Mouse (Mus musculus): ENCODE measurements around the gene C1qbp. TPM values are rescaled to one million over a fixed set of nuclear protein-coding genes. Genes with fewer than 3 reads are reported as not detected.

Gene C1qbp
- polyA plus RNA-seq, 1 experiment from 2014 or later: 342 TPM

DNA sequence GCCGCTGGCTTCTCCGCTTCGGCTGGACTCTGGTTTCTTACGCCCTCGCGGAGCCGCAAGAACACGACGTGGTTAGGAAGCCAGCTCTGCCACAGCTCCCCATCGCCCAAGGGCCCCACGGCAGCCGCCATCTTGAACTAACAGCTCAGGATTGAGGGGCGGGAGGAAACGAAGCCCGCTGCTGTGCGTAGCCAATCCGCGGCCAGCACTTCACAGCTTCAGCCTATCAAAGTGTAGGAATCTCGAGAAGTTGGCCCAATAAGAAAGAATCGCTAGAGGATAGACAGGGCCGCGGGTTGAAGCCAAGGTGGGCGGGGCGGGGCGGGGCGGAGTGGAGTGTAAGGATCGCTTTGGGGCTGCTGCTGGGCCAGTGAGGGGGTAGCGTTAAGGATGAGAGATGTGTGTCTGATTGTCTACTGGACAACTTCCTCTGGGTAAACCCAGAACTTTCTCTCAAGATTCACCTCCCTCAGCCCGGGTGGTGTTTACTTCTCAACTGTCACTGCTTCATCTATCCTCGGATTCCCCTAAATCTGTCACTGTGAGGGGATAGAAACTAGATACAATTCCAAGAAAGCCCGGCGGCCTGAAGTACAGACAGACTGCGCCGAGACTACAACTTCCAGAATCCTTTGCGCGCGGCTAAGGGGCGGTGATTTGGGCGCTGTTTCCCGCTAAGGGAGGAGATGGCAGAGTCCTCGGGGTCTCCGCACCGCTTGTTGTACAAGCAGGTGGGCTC lies 12.8 kb downstream of the C1qbp start, which contains the start of the genes Nup88 and Rpain:
Nup88 (minus strand) TSS at position 153 of the 739 bp plus-strand sequence.
Rpain (plus strand) TSS at position 393 of the 739 bp plus-strand sequence.
- H3K4me3 ChIP-seq: peak within 1 kb of the TSS; percentile 96
- peaks cover 58% of the 10 kb centered on the region for H3K36me3 ChIP-seq
- H3K27ac ChIP-seq (replicated peaks): peak within 1 kb of the TSS; percentile 94
- H3K9me3 ChIP-seq (replicated peaks): no peaks in the 10 kb centered on the region
- DNase-seq (ENCODE audit: low spot score): peak; percentile 94
- WGBS: under 1% methylated on average over 43 of the region's 43 CpGs
- no peaks in the 10 kb centered on the region for H3K27me3 ChIP-seq (ENCODE audit: low read depth, poor library complexity, severe bottlenecking)
- peaks cover 22% of the 10 kb centered on the region for H3K4me1 ChIP-seq

DNA sequence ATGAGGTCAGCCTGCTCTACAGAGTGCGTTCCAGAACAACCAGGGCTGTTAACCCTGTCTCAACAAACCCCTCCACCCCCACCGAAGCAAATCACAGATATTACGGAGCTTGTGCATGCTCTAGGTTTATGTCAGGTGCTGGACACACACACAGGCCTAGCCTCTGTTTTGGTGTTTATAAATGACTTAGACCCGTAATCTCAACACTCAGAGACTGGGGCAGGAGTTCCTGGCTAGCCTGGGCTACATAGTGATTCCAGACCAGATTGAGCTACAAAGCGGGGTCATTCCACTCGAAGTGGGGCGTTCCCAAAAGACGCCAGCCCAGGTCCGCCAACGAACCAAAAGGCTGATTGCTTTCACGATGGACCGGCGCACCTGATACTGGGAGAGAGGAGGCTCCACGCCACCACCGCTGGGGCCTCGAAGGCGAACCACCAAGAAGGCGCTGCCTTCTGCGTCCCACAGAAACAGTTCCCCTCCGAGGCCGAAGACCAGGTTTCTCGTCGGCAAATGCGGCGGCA lies 13.5 kb downstream of the C1qbp start:
- DNase-seq (ENCODE audit: low spot score): no peak
- peak overlapping the region; percentile 94 for H3K27ac ChIP-seq (replicated peaks)
- peaks cover 22% of the 10 kb centered on the region for H3K4me1 ChIP-seq
- no peaks in the 10 kb centered on the region for H3K9me3 ChIP-seq (replicated peaks)
- peaks cover 58% of the 10 kb centered on the region for H3K36me3 ChIP-seq
- H3K27me3 ChIP-seq (ENCODE audit: low read depth, poor library complexity, severe bottlenecking): no peaks in the 10 kb centered on the region
- WGBS: 2% methylated on average over 25 of the region's 25 CpGs
- H3K4me3 ChIP-seq: peak overlapping the region; percentile 96

DNA sequence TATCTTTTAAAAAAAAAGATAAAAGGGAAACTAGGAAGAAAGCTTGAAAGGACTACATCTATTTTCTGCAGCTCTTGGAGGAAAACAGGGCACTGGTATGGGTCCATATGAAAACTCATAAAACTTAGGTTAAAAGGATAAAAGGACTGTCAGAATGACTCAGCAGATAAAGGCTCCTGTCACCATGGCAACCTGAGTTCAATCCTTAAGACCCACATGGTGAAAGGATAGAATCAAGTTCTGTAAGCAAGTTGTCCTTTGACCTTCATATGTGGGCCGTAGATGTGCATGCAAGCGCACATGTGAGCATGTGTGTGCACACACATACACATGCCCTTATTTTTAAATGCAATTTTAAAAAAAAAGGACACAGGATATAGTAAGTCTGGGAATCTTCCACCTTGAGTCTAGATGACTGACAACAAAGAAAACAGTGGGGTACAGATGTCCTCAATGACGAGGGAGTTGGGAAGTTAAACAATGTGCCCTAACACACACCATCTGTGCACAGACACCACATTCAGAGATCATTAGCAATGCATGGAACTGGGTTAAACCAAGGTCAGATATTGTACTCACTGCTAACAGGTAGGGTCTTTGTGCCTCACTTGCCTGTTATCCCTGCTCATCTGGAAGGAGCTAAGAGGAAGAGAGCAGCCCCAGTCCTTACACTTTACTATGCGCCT lies 18.5 kb downstream of the C1qbp start:
- no peak for DNase-seq (ENCODE audit: low spot score)
- H3K36me3 ChIP-seq: peaks cover 80% of the 10 kb centered on the region
- H3K4me3 ChIP-seq: no peak overlapping the region
- no peaks in the 10 kb centered on the region for H3K27me3 ChIP-seq (ENCODE audit: low read depth, poor library complexity, severe bottlenecking)
- 84% methylated on average over 4 of the region's 4 CpGs for WGBS
- no peak overlapping the region for H3K27ac ChIP-seq (replicated peaks)
- H3K4me1 ChIP-seq: peaks cover 14% of the 10 kb centered on the region
- no peaks in the 10 kb centered on the region for H3K9me3 ChIP-seq (replicated peaks)

DNA sequence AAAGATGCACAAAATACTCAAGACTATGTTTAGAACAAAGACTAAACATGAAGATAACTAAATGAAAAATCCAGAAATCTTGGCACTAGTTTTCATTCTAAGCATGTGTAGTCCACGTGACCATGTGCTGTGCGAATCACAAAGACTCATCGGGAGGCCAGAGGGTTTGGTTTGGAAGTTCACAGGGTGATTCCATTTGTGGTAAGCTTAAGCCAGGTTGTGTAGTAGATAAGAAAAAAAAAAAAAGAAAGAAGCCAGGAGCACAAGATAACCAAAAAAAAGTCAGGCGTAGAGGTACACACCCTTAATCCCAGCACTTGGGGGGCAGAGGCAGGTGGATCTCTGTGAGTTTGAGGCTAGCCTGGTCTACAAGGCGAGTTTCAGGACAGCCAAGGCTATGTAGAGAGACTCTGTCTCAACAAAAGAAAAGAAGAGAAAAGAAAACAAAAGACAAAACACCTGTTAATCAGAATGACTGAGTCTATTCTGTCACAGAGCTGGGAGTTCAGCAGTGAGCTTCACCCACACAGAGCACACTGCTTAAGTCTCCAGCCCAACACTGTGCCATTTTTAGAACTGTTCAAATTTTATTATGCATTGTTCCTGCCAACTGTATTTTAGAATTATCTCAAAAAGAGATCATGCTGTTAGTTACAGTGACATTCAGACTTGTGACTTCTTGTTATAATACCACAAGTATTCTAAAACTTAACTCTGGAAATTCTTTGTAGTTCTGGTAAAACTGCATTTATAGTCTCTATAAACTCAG lies 21.9 kb downstream of the C1qbp start:
- peaks cover 100% of the 10 kb centered on the region for H3K36me3 ChIP-seq
- H3K27me3 ChIP-seq (ENCODE audit: low read depth, poor library complexity, severe bottlenecking): no peaks in the 10 kb centered on the region
- H3K27ac ChIP-seq (replicated peaks): no peak overlapping the region
- DNase-seq (ENCODE audit: low spot score): no peak
- WGBS: 91% methylated on average over 5 of the region's 5 CpGs
- H3K4me1 ChIP-seq: no peaks in the 10 kb centered on the region
- H3K9me3 ChIP-seq (replicated peaks): no peaks in the 10 kb centered on the region
- no peak overlapping the region for H3K4me3 ChIP-seq

DNA sequence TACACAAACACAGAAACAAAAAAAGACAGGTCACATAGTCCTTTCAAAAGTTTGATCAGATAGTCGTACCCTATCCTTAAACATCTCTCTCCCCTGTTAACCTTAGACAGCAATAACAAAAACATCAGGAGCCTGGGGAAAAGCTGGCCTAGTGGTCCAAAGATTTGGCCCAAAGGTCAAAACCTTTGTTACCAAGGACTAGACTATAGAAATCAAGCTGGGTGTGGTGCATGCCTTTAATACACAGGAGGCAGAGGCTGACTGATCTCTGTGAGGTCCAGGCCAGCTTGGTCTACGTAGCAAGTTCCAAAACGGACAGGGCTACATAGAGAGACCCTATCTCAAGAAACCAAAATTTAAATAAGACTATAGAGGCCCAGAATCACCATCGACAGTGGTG lies 28.1 kb downstream of the C1qbp start:
- DNase-seq (ENCODE audit: low spot score): no peak
- 93% methylated on average over 4 of the region's 4 CpGs for WGBS
- H3K36me3 ChIP-seq: peaks cover 100% of the 10 kb centered on the region

DNA sequence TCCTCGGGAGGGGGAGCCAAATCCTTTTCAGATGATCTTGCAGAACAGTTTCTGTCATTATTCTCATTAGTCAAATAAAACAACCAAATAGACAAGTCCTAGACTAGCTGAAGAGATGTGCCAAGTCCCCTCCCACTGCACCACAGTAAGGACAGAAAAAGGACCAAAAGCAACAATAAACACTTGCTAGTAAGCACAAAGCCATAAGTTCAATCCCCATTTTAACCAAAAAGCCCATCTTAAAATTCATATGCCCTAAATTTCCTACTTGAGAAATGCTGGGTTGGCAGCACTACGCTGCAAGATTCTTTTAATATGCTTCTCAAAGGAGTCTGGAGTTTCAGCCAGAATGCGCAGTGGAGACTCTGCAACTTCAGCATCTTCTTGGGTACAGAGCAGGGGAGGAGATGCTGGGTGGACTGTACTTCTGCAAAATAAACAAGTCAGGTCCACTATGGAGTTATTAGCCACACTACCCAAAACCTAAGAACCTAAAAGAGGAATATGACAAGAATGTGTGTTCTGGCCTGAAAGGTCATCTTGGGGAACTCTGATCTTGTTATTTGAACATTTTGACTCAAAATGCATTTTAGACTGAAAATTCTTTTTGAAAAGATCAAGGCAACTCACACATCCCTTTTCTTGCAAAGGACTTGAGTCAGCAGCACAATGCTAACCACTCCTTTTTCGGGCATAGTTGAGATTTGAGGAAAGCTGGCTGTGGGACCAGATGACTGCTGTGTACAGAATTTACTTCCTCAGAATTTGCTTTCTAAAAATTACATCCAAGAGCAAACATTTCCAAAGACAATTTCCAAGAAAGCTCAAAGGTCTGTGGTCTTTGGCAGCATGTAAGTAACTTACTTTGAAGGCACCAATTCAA lies 37.6 kb downstream of the C1qbp start:
- H3K4me3 ChIP-seq: no peak overlapping the region
- H3K27me3 ChIP-seq (ENCODE audit: low read depth, poor library complexity, severe bottlenecking): no peaks in the 10 kb centered on the region
- DNase-seq (ENCODE audit: low spot score): no peak
- H3K9me3 ChIP-seq (replicated peaks): no peaks in the 10 kb centered on the region
- no peaks in the 10 kb centered on the region for H3K4me1 ChIP-seq
- 93% methylated on average over 4 of the region's 4 CpGs for WGBS
- no peak overlapping the region for H3K27ac ChIP-seq (replicated peaks)
- peaks cover 100% of the 10 kb centered on the region for H3K36me3 ChIP-seq

More for the DNA sequence above, 28.1 kb downstream of the C1qbp start:
- Histone ChIP-seq H3K4me1 (no peaks in the 10 kb centered on the region), H3K4me3 (no peak overlapping the region), H3K27me3 (ENCODE audit: low read depth, poor library complexity, severe bottlenecking) (no peaks in the 10 kb centered on the region), H3K27ac (replicated peaks) (no peak overlapping the region), H3K9me3 (replicated peaks) (no peaks in the 10 kb centered on the region)

DNA sequence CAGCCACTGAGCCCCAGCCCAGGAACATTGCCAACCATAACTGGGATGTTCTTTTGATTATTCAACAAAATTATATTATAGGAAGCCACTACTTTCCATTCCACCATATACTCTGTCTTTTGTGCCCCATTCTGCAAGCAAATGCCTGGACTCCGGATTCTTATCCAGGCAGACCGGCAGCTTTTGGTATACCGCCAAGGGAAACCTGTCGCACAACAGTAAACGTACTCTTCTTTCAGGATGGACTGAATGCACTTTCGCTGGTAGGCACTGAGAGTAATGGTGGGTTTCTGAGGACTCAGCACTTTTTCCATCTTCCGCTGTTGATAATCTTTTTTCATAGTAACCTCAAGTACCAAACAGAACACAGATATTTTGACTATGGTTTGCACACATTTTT lies 39.2 kb downstream of the C1qbp start:
- 94% methylated on average over 7 of the region's 7 CpGs for WGBS
- H3K36me3 ChIP-seq: peaks cover 100% of the 10 kb centered on the region

DNA sequence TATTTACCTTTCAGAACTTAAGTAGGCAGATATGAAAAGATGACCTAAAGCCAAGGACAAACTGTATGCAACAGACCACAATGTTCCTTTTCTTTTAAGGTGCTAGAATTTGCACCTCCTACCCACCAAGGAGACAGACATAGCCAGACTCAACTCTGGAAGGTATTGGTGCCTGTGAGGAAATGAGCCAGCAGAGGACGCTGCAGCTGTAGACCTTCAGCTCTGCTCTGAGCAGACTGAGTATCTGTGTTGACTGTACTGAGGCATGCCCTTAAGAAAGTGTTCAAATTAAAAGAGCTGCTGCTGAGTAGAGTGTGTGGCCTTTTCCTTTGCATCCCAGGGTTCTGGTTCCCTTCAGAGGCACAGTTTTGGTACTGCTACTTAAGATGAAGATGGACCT lies 40.2 kb downstream of the C1qbp start:
- DNase-seq (ENCODE audit: low spot score): no peak
- H3K36me3 ChIP-seq: peaks cover 100% of the 10 kb centered on the region
- H3K4me3 ChIP-seq: no peak overlapping the region
- no peaks in the 10 kb centered on the region for H3K4me1 ChIP-seq
- no peaks in the 10 kb centered on the region for H3K9me3 ChIP-seq (replicated peaks)
- no peaks in the 10 kb centered on the region for H3K27me3 ChIP-seq (ENCODE audit: low read depth, poor library complexity, severe bottlenecking)
- no peak overlapping the region for H3K27ac ChIP-seq (replicated peaks)
- WGBS: 85% methylated on average over 1 of the region's 1 CpGs

More for the DNA sequence above, 39.2 kb downstream of the C1qbp start:
- Histone ChIP-seq H3K4me1 (no peaks in the 10 kb centered on the region), H3K27me3 (ENCODE audit: low read depth, poor library complexity, severe bottlenecking) (no peaks in the 10 kb centered on the region), H3K4me3 (no peak overlapping the region), H3K27ac (replicated peaks) (no peak overlapping the region), H3K9me3 (replicated peaks) (no peaks in the 10 kb centered on the region)
- DNase-seq (ENCODE audit: low spot score): no peak

DNA sequence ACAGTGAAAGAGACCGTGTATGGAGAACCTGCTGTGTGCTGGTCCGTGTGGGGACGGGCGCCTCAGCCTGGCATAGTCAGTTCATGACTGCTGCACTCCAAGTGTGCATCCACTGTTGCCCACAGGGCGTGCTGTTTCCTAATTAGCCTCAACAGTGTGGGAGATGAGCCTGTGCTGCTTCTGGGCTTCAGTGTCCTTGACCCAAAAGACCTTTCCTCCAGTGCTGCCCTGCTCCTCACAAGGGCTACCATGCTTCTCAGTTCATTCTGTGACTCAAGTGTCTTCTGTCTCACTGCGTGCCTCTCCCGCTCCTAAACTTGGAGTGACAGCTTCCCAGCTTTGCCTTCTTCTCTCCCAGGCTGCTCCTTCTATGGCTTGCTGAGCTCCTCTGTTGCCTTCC lies 47.5 kb downstream of the C1qbp start:
- Histone ChIP-seq H3K4me3 (no peak overlapping the region), H3K9me3 (replicated peaks) (no peaks in the 10 kb centered on the region), H3K27me3 (ENCODE audit: low read depth, poor library complexity, severe bottlenecking) (no peaks in the 10 kb centered on the region), H3K27ac (replicated peaks) (no peak overlapping the region), H3K4me1 (no peaks in the 10 kb centered on the region), H3K36me3 (peaks cover 77% of the 10 kb centered on the region)
- DNase-seq (ENCODE audit: low spot score): no peak
- WGBS: 93% methylated on average over 7 of the region's 7 CpGs

DNA sequence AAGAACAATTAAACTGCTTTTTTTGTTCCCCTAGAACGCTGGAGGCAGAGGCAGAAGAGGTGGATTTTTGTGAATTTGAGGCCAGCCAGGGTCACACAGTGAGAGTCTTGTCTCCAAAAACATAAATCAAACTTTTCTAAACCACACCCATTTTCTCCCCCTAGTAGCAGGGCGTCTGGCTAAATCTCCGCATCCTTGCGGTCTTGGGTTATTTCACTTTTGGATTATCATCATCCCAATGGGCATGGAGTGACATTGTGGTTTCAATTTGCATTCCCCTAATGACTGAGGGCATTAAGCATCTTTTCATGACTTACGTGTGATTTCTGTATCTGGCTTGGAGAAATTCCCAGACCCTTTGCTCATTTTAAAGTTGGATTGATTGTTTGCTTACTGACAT lies 51.4 kb downstream of the C1qbp start:
- 95% methylated on average over 5 of the region's 5 CpGs for WGBS
- H3K36me3 ChIP-seq: peaks cover 74% of the 10 kb centered on the region
- no peak overlapping the region for H3K4me3 ChIP-seq
- no peak for DNase-seq (ENCODE audit: low spot score)
- no peak overlapping the region for H3K27ac ChIP-seq (replicated peaks)
- no peaks in the 10 kb centered on the region for H3K27me3 ChIP-seq (ENCODE audit: low read depth, poor library complexity, severe bottlenecking)
- no peaks in the 10 kb centered on the region for H3K4me1 ChIP-seq
- H3K9me3 ChIP-seq (replicated peaks): no peaks in the 10 kb centered on the region

Measured in midbrain, embryonic 10.5 days (tissue).